ENCODE assay signal across 17 mouse cellular contexts in the genomic region with DNA sequence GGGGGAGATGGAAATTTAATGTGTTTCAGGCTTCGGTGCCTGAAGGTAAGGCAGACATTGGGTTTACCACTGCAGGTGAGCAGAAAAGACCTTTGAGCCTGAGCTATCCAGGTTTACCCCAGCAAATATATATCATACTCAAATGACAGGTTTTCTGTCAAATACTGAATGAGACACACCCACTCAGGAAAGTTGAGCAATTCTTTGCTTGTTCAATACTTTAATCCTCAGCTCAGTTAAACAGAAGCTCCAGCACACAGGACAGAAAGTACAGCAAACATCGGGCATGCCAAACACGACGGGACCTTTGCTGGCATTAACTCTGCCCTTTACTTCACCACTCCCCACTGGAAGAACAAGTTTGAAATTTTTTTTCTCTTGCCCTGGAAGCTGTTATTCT.
DNase-seq lines count a peak whose midpoint lies in the region; ATAC-seq lines count a peak whose summit lies in the region.
"Had no signal": no experiment of that assay in that cellular context is flagged by ENCODE, and none has a peak within 500 bp of the region (broad histone marks: within the 10 kb centered on the region; RNA-seq: fewer than 3 reads in every experiment).

No protein-coding gene starts in this region.

- 68% methylated on average over 4 of the region's 4 CpGs for WGBS in embryonic facial prominence, embryonic 15.5 days
- WGBS in liver, embryonic 16.5 days (ENCODE audit: insufficient replicate concordance), result 67% methylated on average over 4 of the region's 4 CpGs
- 87% methylated on average over 4 of the region's 4 CpGs for WGBS in kidney, embryonic 16.5 days

- no peaks in the 10 kb centered on the region for H3K27me3 ChIP-seq in embryonic facial prominence, embryonic 15.5 days
- no peaks in the 10 kb centered on the region for H3K27me3 ChIP-seq in liver, embryonic 16.5 days (ENCODE audit: control insufficient read depth, insufficient read depth, low read depth, low read length)
- no peaks in the 10 kb centered on the region for H3K27me3 ChIP-seq in kidney, embryonic 16.5 days (ENCODE audit: insufficient read depth, low read length)
- H3K27me3 ChIP-seq: kidney, embryonic 15.5 days; megakaryocyte, embryonic 14.5 days; neural tube, embryonic 13.5 days had no signal

- DNase-seq in heart, adult 11 months, result peak; percentile 65
- no peak for DNase-seq in heart, adult 8-10 months (ENCODE audit: low spot score)
- DNase-seq in lung, postnatal 36 days, result peak; percentile 78
- DNase-seq in thymus, postnatal 4 days, result no peak
- no peak for DNase-seq in right cerebral cortex, postnatal 25 days
- DNase-seq: adrenal gland, adult 2 months; cerebellum, postnatal 10 days; heart, adult 18-20 months; layer of hippocampus, adult 9-11 months; retina, postnatal 1 day had no signal

- H3K27ac ChIP-seq in embryonic facial prominence, embryonic 15.5 days (replicated peaks), result peak overlapping the region; percentile 17
- peak overlapping the region; percentile 55 for H3K27ac ChIP-seq in liver, embryonic 16.5 days (ENCODE audit: low read length)
- no peak overlapping the region for H3K27ac ChIP-seq in kidney, embryonic 16.5 days (ENCODE audit: low read length)
- H3K27ac ChIP-seq: kidney, embryonic 15.5 days; neural tube, embryonic 13.5 days had no signal

- no peak overlapping the region for H3K9ac ChIP-seq in embryonic facial prominence, embryonic 15.5 days
- no peak overlapping the region for H3K9ac ChIP-seq in liver, embryonic 16.5 days (ENCODE audit: low read depth, low read length)
- H3K9ac ChIP-seq in kidney, embryonic 16.5 days (replicated peaks; ENCODE audit: low read length), result no peak overlapping the region
- H3K9ac ChIP-seq: kidney, embryonic 15.5 days; neural tube, embryonic 13.5 days had no signal

- ATAC-seq in embryonic facial prominence, embryonic 15.5 days (ENCODE audit: insufficient number of reproducible peaks, low FRiP score, low TSS enrichment, low read depth), result no peak
- ATAC-seq in liver, embryonic 16.5 days (ENCODE audit: low read depth), result peak; percentile 82
- no peak for ATAC-seq in kidney, embryonic 16.5 days (ENCODE audit: low FRiP score, low TSS enrichment)
- ATAC-seq: hindbrain, embryonic 16.5 days had no signal

- H3K9me3 ChIP-seq in embryonic facial prominence, embryonic 15.5 days (replicated peaks), result no peaks in the 10 kb centered on the region
- H3K9me3 ChIP-seq in liver, embryonic 16.5 days (replicated peaks; ENCODE audit: control insufficient read depth, low read length), result no peaks in the 10 kb centered on the region; the same call in 1 of the 2 replicates
- H3K9me3 ChIP-seq in kidney, embryonic 16.5 days (ENCODE audit: low read length), result no peaks in the 10 kb centered on the region
- H3K9me3 ChIP-seq: kidney, embryonic 15.5 days had no signal

- H3K36me3 ChIP-seq in embryonic facial prominence, embryonic 15.5 days, result no peaks in the 10 kb centered on the region
- no peaks in the 10 kb centered on the region for H3K36me3 ChIP-seq in liver, embryonic 16.5 days (ENCODE audit: control insufficient read depth, insufficient read depth)
- H3K36me3 ChIP-seq in kidney, embryonic 16.5 days (ENCODE audit: insufficient read depth, low read length), result no peaks in the 10 kb centered on the region
- H3K36me3 ChIP-seq: kidney, embryonic 15.5 days; neural tube, embryonic 13.5 days had no signal

- H3K4me2 ChIP-seq in embryonic facial prominence, embryonic 15.5 days (replicated peaks), result no peak overlapping the region
- H3K4me2 ChIP-seq in liver, embryonic 16.5 days (ENCODE audit: low read depth, low read length), result no peak overlapping the region
- H3K4me2 ChIP-seq in kidney, embryonic 16.5 days (replicated peaks; ENCODE audit: low read depth, low read length), result no peak overlapping the region
- H3K4me2 ChIP-seq: kidney, embryonic 15.5 days; neural tube, embryonic 13.5 days had no signal

- H3K4me3 ChIP-seq in embryonic facial prominence, embryonic 15.5 days (replicated peaks), result no peak overlapping the region
- H3K4me3 ChIP-seq in liver, embryonic 16.5 days (ENCODE audit: low read depth, low read length), result no peak overlapping the region
- H3K4me3 ChIP-seq in kidney, embryonic 16.5 days (ENCODE audit: low read length), result no peak overlapping the region
- H3K4me3 ChIP-seq: kidney, embryonic 15.5 days; megakaryocyte, embryonic 14.5 days; neural tube, embryonic 13.5 days had no signal

- H3K4me1 ChIP-seq in embryonic facial prominence, embryonic 15.5 days, result peaks cover 6% of the 10 kb centered on the region; the same call in 1 of the 2 replicates
- no peaks in the 10 kb centered on the region for H3K4me1 ChIP-seq in liver, embryonic 16.5 days (ENCODE audit: control insufficient read depth, low read depth, low read length)
- no peaks in the 10 kb centered on the region for H3K4me1 ChIP-seq in kidney, embryonic 16.5 days (ENCODE audit: insufficient read depth, low read length)
- H3K4me1 ChIP-seq: kidney, embryonic 15.5 days; megakaryocyte, embryonic 14.5 days; neural tube, embryonic 13.5 days had no signal

Comparison
In these comparisons a context has a peak if more than half of its experiments do, and no peak if none do; other contexts are left out.
1. DNase-seq: peak in heart, adult 11 months (single experiment) and lung, postnatal 36 days (single experiment); none in heart, adult 8-10 months (single experiment), thymus, postnatal 4 days (single experiment) and right cerebral cortex, postnatal 25 days (single experiment).